Mouse (Mus musculus): Measurements from ENCODE around the gene Smpdl3a. TPM values are rescaled to one million over a fixed set of nuclear protein-coding genes. Genes with fewer than 3 reads are reported as not detected.

Gene Smpdl3a
- 2.4 TPM in 1 of 2 replicates, not detected in the other for polyA plus RNA-seq (2012; ENCODE audit: insufficient read depth, low replicate concordance)

DNA sequence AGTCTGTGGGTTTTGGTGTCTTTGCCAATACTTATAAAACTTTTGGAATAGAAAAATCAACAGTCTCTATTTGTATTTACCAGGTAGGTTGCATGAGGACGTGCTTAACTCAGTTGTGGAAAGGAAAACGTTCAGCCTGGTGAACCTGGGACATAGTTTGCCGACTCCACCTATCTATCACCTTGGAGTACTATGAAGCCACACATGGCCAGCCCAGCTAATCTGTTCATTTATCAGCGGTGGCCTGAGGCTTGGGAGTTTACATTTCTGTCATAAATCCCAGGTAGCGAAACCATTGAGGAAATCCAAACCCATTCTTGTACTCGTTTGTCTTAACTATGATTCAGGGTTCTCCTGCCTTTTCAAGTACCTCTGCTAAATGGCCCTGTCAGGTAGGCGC, at the start of gene Smpdl3a:
Gene Smpdl3a (plus strand): TSS at position 318 of the 400 bp plus-strand sequence.
- TF ChIP-seq FLI1 (IDR thresholded peaks at IDR 0.05; ENCODE audit: low read length) (no peak), GATA1 (IDR thresholded peaks at IDR 0.05; ENCODE audit: borderline replicate concordance, low read length) (no peak)
- H3K36me3 ChIP-seq (replicated peaks; ENCODE audit: low read length), result no peaks in the 10 kb centered on the region
- no peaks in the 10 kb centered on the region for H3K9me3 ChIP-seq
- H3K27me3 ChIP-seq (replicated peaks), result peaks cover 2% of the 10 kb centered on the region
- H3K4me1 ChIP-seq, result peaks cover 5% of the 10 kb centered on the region
- H3K4me3 ChIP-seq (replicated peaks), result peak within 1 kb of the TSS; percentile 91

DNA sequence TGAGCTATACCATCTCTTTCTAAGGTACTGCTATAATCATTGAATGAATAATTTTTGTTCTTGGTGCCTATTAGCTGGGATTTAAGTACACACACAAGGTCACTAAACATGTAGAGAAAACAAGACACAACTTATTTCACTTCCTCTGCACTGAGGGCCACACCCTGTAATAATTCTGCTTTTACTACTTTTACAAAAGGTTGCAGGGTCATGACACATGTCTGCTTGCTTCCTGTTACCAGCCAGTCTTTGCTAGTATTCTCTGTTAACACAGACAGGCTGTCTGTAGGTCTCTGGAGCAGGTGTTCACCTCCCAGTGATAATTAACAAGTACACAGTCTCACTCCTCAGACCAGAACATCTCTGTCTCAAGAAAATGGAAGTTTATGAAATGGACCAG, 48.7 kb upstream of the Smpdl3a start:
- peaks cover 6% of the 10 kb centered on the region for H3K4me1 ChIP-seq
- no peaks in the 10 kb centered on the region for H3K9me3 ChIP-seq
- TF ChIP-seq FLI1 (IDR thresholded peaks at IDR 0.05; ENCODE audit: low read length) (no peak), GATA1 (IDR thresholded peaks at IDR 0.05; ENCODE audit: borderline replicate concordance, low read length) (no peak)
- no peaks in the 10 kb centered on the region for H3K27me3 ChIP-seq (replicated peaks)
- no peaks in the 10 kb centered on the region for H3K36me3 ChIP-seq (replicated peaks; ENCODE audit: low read length)
- no peak overlapping the region for H3K4me3 ChIP-seq (replicated peaks)

DNA sequence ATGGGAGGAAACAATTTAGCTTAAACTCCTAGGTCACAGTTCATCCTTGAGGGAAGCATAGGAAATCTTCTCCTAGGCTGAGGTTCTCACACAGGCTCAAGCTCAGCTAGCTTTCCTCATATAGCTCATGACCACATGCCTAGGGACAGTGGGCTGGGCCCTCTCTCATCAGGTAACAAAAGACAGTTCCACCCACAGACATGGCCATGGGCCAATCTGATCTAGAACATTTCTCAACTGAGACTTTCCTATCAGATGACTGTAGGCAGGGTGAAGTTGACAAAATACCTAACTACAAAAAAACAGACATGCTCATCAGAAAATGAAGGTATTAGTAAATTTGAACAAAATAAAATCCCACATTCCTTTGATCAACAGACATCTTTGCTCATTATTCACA, 47.0 kb upstream of the Smpdl3a start:
- Histone ChIP-seq H3K27me3 (replicated peaks) (no peaks in the 10 kb centered on the region), H3K4me3 (replicated peaks) (no peak overlapping the region), H3K4me1 (peaks cover 6% of the 10 kb centered on the region), H3K9me3 (no peaks in the 10 kb centered on the region), H3K36me3 (replicated peaks; ENCODE audit: low read length) (no peaks in the 10 kb centered on the region)
- TF ChIP-seq GATA1 (IDR thresholded peaks at IDR 0.05; ENCODE audit: borderline replicate concordance, low read length), result no peak
- TF ChIP-seq FLI1 (IDR thresholded peaks at IDR 0.05; ENCODE audit: low read length), result no peak

DNA sequence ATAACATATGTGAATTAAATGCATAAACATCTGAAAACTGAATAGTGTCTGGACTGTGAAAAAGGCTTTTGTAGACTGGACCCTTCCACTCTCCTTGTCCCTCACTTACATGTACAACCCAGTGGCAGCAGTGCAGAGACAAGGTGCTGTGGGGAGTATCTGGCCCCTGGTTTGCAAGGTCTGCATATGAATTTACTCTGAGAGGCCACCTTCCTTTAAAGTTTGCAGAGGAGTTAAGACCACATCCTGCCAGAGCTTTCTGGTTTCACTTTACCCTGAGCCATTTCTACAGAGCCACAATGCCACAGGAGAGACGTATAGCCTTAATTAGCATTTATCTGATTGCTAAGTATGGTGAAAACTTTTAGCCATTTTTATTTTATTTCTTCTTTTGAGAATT, 40.8 kb upstream of the Smpdl3a start:
- TF ChIP-seq FLI1 (IDR thresholded peaks at IDR 0.05; ENCODE audit: low read length) (no peak), GATA1 (IDR thresholded peaks at IDR 0.05; ENCODE audit: borderline replicate concordance, low read length) (no peak)
- Histone ChIP-seq H3K27me3 (replicated peaks) (no peaks in the 10 kb centered on the region), H3K4me1 (no peaks in the 10 kb centered on the region), H3K4me3 (replicated peaks) (no peak overlapping the region), H3K9me3 (no peaks in the 10 kb centered on the region), H3K36me3 (replicated peaks; ENCODE audit: low read length) (no peaks in the 10 kb centered on the region)

DNA sequence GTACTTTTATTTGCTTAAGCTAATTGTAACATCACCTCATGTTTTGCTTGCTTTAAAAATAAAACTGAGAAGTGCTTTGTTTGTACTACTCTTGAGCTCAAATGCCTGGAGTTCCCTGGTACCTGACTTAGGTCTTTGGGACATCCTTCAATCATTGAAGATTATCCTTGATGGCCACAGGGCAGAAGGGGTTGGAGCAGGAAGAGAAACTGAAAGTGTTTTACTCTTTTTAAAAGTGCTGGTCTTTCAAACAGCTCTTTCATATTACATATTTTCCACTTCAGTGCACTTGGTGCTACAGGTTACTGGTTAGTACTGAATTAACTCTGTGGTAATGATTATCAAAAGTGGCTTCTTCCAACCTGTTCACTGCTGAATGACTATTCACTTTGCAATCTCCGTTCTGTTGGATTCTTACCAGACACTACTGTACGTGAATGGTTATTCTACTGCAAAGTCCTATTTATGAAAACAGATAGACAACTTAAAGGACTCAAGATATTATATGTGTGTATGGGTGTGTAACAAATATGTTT, 38.9 kb upstream of the Smpdl3a start:
- Histone ChIP-seq H3K4me3 (replicated peaks) (no peak overlapping the region), H3K36me3 (replicated peaks; ENCODE audit: low read length) (no peaks in the 10 kb centered on the region), H3K9me3 (no peaks in the 10 kb centered on the region), H3K27me3 (replicated peaks) (no peaks in the 10 kb centered on the region), H3K4me1 (no peaks in the 10 kb centered on the region)
- TF ChIP-seq GATA1 (IDR thresholded peaks at IDR 0.05; ENCODE audit: borderline replicate concordance, low read length) (no peak), FLI1 (IDR thresholded peaks at IDR 0.05; ENCODE audit: low read length) (no peak)

DNA sequence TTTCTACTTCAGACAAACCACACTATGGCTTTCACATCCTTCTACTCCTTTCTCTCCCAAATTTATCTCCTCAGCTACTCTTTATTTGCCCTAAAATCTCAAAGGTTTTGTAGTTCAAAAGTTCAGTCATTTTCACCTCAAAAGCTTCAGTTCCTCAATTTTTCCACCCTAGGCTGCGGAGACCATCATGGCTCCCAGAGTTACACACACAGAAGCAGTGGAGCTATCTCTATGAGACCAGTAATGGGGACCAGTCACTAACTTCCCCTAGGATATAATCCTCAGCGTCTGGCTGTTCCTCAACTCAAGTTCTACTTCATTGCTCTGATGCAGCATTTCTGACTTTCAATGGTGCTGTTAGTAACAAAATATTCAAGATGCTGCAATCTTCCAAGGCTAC, 35.1 kb upstream of the Smpdl3a start:
- TF ChIP-seq GATA1 (IDR thresholded peaks at IDR 0.05; ENCODE audit: borderline replicate concordance, low read length) (no peak), FLI1 (IDR thresholded peaks at IDR 0.05; ENCODE audit: low read length) (no peak)
- H3K27me3 ChIP-seq (replicated peaks), result no peaks in the 10 kb centered on the region
- no peaks in the 10 kb centered on the region for H3K9me3 ChIP-seq
- no peaks in the 10 kb centered on the region for H3K4me1 ChIP-seq
- no peak overlapping the region for H3K4me3 ChIP-seq (replicated peaks)
- no peaks in the 10 kb centered on the region for H3K36me3 ChIP-seq (replicated peaks; ENCODE audit: low read length)

DNA sequence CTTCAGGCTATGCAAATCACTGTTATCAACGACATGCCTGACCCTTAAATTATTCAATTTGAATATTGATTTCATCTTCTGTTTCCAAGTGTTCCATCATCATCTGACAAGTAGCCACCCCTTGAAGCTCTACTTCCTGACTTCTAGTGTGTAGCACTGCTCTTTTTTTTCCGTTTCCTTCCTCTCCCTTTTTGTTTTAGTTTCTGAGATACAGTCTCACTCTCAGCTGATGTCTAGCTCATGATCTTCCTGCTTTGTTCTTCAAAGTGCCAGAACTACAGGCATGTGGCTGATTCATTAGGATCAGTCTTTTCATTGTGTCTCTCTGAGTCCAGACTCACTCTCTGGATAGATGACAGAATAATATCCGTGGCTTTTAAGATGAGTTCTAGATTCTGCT, 33.4 kb upstream of the Smpdl3a start:
- Histone ChIP-seq H3K27me3 (replicated peaks) (no peaks in the 10 kb centered on the region), H3K9me3 (no peaks in the 10 kb centered on the region), H3K4me1 (no peaks in the 10 kb centered on the region), H3K4me3 (replicated peaks) (no peak overlapping the region), H3K36me3 (replicated peaks; ENCODE audit: low read length) (no peaks in the 10 kb centered on the region)
- TF ChIP-seq GATA1 (IDR thresholded peaks at IDR 0.05; ENCODE audit: borderline replicate concordance, low read length) (no peak), FLI1 (IDR thresholded peaks at IDR 0.05; ENCODE audit: low read length) (no peak)

DNA sequence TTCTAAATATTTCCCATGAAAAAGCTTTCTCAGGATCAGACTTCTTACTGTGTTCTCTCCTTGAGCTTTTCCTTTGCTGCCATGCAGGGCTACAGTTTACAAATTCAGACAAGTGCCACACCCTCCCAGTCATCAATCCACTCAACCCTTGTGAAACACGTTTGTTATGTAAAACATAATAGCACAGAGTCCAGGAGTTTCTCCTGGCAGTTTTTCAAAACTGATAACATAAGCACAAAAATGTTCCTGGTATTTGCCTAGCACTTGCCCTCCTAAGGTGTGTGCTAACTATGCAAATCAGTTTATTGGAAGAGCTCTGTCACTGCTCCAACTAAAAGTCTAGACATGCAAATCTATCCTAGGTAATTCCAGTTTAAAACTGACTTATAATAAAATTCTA, 31.1 kb upstream of the Smpdl3a start:
- Histone ChIP-seq H3K27me3 (replicated peaks) (no peaks in the 10 kb centered on the region), H3K9me3 (no peaks in the 10 kb centered on the region), H3K4me1 (no peaks in the 10 kb centered on the region), H3K36me3 (replicated peaks; ENCODE audit: low read length) (no peaks in the 10 kb centered on the region), H3K4me3 (replicated peaks) (no peak overlapping the region)
- no peak for TF ChIP-seq FLI1 (IDR thresholded peaks at IDR 0.05; ENCODE audit: low read length)
- TF ChIP-seq GATA1 (IDR thresholded peaks at IDR 0.05; ENCODE audit: borderline replicate concordance, low read length), result no peak

DNA sequence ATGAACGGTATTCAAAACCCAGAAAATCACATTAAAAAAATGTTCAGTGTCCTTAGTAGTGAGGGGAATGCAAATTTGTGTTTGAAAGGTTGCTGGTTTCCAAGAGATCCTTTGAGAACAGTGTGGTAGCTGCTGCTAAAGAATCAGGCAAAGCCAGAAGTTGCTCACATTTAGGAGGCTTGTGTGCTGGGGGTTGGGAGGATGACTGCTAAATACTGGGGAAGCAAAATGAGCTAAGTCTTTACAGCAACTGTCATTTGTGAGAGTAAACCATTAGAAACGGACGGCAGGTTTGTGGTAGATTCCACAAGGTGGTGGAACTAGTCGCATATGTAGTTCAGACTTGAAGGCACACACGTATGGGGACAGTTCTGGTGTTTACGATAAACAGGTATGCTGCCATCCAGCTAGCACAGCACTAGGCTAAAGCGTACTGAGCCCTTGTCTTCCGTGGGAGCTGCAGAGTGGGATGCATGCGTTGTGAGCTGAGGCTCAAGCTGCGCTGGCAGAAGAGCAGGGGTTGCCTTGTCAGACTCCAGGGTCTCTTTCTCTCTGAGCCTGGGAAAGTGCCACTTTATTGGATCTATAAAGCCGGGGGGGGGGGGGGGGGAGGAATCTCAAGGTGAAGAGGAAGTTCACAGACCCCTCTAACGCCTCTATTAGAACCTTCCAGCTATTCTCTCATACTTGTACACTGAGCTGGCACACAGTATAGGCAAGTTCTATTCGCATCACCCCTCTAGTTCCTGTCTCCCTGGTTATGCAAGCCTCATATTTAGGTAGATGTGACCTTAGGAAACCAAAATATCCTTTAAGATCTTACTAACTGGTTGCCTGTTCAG, 10.6 kb upstream of the Smpdl3a start:
- Histone ChIP-seq H3K36me3 (replicated peaks; ENCODE audit: low read length) (no peaks in the 10 kb centered on the region), H3K27me3 (replicated peaks) (no peaks in the 10 kb centered on the region), H3K4me1 (no peaks in the 10 kb centered on the region), H3K4me3 (replicated peaks) (no peak overlapping the region), H3K9me3 (peaks cover 5% of the 10 kb centered on the region; the same call in 1 of the 2 replicates)
- no peak for TF ChIP-seq FLI1 (IDR thresholded peaks at IDR 0.05; ENCODE audit: low read length)
- no peak for TF ChIP-seq GATA1 (IDR thresholded peaks at IDR 0.05; ENCODE audit: borderline replicate concordance, low read length)

DNA sequence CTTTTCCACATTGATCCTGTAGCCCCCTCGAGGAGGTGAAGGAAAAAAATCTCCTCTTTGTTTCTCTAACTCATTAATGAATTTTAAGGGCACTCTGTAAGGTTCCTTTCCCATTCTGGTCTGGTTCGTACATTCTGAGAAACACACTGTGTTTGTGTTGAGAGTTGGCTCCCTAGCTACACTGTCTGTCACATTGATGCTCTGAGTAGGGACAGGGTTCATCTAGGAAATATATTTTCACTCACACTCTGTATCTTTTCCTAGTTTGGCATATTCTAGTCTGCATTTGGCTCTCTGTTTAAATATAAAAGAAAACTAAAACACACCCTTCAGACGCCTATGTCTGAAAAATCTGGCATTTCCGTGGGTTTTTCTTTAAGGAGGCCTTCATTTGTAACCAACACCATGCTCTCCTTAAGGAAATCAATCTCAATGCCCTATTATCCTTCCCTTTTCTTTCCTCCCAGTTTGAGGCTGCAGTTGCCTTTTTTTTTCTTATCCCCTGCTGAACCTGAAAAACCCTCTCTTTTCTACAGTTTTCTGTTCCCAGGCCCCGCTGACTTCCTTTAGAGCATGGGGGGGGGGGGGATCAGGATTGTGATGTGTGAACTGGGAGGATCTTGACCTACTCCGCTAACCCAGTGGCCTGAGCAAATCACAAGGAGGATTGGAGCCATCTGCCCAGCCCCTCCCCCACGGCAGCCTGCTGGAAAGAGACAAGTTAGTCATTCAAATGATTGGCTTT, 9.8 kb upstream of the Smpdl3a start:
- no peaks in the 10 kb centered on the region for H3K27me3 ChIP-seq (replicated peaks)
- no peaks in the 10 kb centered on the region for H3K36me3 ChIP-seq (replicated peaks; ENCODE audit: low read length)
- no peaks in the 10 kb centered on the region for H3K4me1 ChIP-seq
- H3K9me3 ChIP-seq, result peaks cover 5% of the 10 kb centered on the region; the same call in 1 of the 2 replicates
- TF ChIP-seq FLI1 (IDR thresholded peaks at IDR 0.05; ENCODE audit: low read length) (no peak), GATA1 (IDR thresholded peaks at IDR 0.05; ENCODE audit: borderline replicate concordance, low read length) (no peak)
- no peak overlapping the region for H3K4me3 ChIP-seq (replicated peaks)
